Mouse (Mus musculus) layer of hippocampus, adult 9-10 months (tissue): ENCODE measurements at regions not wholly inside any gene's neighbourhood (a gene's known extent, or its start where the extent isn't known, plus 50 kb on each side); places are given as distances from the start of the nearest gene placed in this dataset.

Experiments used
- DNase-seq: peaks from one replicate; pipeline ENCODE4 v3.0.0; 2022; ENCODE audit warnings: low spot score

DNA sequence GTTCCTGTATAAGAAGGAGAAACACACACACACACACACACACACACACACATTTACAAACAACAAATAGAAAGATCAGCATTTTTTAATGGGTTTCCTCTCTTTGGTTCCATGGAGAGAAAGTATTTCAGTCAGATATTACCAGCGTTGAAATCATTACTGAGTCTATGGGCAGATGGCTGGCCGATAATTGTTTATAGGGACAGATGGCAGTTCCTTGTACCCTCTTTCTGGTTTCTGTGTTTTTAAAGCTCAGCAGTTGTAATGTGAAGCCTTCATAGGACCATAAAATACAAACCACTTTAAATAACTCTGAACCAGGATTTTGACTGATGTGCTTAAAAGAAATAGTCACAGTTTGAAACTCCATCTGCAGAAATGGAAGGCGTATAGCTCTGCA lies 487.5 kb upstream of the Cypt14 start:
- DNase-seq, result peak; percentile 10

DNA sequence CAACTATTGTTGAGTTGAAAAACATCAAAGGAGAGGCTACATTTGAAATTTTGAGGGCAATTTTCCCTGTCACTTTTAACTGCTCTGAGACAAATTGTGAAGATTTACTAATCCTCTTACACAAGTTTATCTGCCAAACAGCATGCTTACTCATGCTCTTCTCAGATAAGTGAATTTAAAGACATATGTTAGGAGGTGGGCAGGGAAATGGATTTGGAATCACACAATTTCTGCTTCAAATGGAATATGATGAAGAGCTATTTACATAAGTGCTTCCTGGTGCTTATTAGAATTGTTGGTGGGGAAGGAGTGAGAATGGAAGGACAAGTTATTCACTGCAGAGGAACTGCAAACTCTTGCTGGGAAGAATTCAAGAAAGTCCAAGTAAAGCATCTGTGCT lies 473.2 kb upstream of the Cypt14 start:
- DNase-seq, result no peak
